19 mouse cellular contexts compared by ENCODE assay signal in genomic region chr16:27682926-27683325, GRCm38 (mm10).
DNase-seq lines count a peak whose midpoint lies in the region; ATAC-seq and TF ChIP-seq lines count a peak whose summit lies in the region.
"Had no signal": no experiment of that assay in that cellular context is flagged by ENCODE, and none has a peak within 500 bp of the region (broad histone marks: within the 10 kb centered on the region; RNA-seq: fewer than 3 reads in every experiment).

No protein-coding gene starts in this region.

- 79% methylated on average over 3 of the region's 3 CpGs for WGBS in lung, adult 2 months

- peak; percentile 84 for DNase-seq in brain, adult 2 months (ENCODE audit: low read depth, low spot score)
- DNase-seq in left cerebral cortex, adult 18-20 months (ENCODE audit: low spot score in 2 of 2), result peak; percentile 29 to 66
- DNase-seq in right cerebral cortex, postnatal 10 days (ENCODE audit: low spot score in 2 of 2), result peak; percentile 33 to 45
- no peak for DNase-seq in lung, adult 2 months
- no peak for DNase-seq in heart, postnatal 4 days
- no peak for DNase-seq in cerebellum, adult 8-10 months
- DNase-seq: adrenal gland, adult 2 months; cerebellum, postnatal 14 days; embryo, embryonic 11 days; forebrain, postnatal 0 days; gastrocnemius, postnatal 25 days; heart, adult 2 months; liver; lung, postnatal 10 days had no signal

- no peak for TF ChIP-seq POLR2A in lung, adult 2 months (IDR thresholded peaks at IDR 0.05; ENCODE audit: borderline replicate concordance, extremely low read depth, low read depth, low read length)

- H3K4me1 ChIP-seq in lung, adult 2 months (ENCODE audit: control insufficient read depth, insufficient read depth, low read length), result no peaks in the 10 kb centered on the region
- H3K4me1 ChIP-seq: embryonic facial prominence, embryonic 15.5 days; midbrain, embryonic 12.5 days had no signal

- no peak for TF ChIP-seq CTCF in lung, adult 2 months (IDR thresholded peaks at IDR 0.05; ENCODE audit: insufficient read depth, low read length)

- no peak overlapping the region for H3K4me3 ChIP-seq in lung, adult 2 months (replicated peaks; ENCODE audit: extremely low read depth, low read depth, low read length)
- H3K4me3 ChIP-seq: embryonic facial prominence, embryonic 15.5 days; heart, adult 2 months; midbrain, embryonic 12.5 days; myocyte had no signal

- ATAC-seq in frontal cortex, adult (ENCODE audit: low TSS enrichment), result peak; percentile 97
- ATAC-seq: forebrain, postnatal 0 days; intestine, postnatal 0 days had no signal

Comparison
In these comparisons a context has a peak if more than half of its experiments do, and no peak if none do; other contexts are left out.
1. DNase-seq: peak in brain, adult 2 months (single experiment), left cerebral cortex, adult 18-20 months (2 of 2) and right cerebral cortex, postnatal 10 days (2 of 2); none in lung, adult 2 months (single experiment), heart, postnatal 4 days (single experiment) and cerebellum, adult 8-10 months (single experiment).